Mouse (Mus musculus): ENCODE measurements at regions not wholly inside any gene's neighbourhood (a gene's known extent, or its start where the extent isn't known, plus 50 kb on each side); places are given as distances from the start of the nearest gene placed in this dataset.

DNA sequence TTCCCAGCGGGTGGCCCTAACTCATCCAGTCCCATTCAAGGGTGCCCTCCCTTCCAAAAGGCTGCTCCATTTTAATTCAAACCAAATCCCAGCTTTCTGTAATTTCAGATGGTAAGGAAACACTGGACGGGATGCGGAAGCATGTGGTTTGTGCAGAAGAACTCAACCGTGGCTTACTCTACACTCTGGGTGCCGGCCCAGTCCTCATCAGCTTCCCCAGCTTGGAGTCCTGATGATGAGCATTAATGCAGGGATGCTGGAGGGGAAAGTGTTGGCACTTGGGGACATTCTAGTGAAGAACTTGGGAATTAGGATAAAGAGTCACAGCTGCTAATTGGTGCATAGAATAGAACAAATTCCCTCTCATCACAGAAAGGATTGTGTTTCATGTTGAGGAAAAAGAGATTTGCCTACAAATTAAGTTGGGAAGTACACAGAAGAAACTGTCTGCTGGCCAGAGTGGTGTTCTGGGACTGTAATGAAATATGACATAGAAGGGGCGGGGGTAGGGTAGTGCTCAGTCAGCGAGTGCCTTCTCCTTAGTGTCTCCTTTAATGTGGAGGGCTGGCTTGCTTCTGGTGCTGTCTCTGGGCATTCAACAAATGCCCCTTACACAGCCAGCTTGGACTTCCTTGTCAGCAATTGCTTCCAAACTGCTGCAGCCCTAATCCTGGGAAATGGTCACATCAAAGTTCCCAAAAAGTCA, 285.0 kb upstream of the Bmper start:
- no peak for DNase-seq

DNA sequence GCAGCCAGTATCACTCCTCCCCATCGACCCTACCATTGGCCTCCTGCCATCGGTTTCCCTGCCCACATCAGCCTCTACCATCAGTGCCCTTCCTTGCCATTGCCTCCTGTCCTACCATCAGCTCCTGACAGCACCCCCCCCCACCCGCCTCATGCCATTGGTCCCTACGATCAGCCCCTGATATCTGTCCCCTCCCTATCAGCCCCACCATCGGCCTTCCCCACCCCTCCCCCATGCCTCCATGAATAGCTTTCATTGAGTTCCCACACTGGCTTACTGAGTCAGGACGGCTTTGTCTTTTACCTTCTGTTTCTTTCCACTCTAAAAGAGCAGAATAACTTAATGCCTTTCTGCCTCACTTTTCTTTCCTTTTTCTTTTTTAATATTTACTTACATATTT, 277.9 kb upstream of the Bmper start:
- peak; percentile 12 for DNase-seq

- peak; percentile 8 for DNase-seq
Measured at GRCm38 (mm10) chr9:22945426-22945955, 277.4 kb upstream of the Bmper start.

DNA sequence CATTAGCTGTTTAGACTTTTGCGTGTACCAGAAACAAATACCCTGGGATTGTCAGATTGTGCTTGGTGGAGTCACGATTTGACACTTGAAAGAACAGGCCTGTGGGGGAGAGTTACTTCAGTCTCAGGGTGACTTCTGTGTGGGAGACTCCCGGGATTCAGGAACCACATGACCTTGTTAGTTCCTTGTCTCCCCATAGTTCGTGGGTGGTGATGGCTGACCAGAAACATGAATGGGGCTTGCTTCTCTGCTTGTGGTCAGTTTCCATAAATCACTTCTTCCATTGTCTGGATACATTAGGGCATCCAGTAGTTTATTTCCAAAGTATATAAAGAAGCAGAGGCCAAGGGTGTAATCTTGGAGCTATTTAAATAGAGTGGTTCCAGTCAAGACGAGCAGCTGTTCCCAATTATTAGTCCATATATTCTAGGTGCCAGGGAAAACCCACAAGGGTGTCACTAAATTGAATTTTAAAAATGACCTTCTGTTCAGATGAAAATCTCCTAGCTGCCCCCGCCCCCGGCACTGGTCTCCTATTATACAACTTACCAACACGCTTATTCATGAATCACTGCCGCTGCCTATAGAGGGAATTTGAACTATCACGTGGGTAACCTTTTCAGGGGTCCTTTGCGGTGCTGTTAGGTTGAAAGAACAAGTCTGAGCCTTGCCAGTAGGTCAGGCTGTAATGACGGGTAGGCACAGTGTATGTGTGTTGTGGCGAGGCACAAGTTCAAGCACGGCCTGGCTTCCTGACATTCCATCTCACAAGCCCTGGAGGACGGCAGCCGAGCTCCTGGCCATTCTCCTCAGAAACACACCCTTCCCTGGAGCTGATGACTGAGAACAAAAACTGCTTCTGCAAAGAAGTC, 270.1 kb upstream of the Bmper start:
- DNase-seq: no peak

GRCm38 (mm10) chr9:22962269-22962815, 260.5 kb upstream of the Bmper start:
- no peak for DNase-seq

GRCm38 (mm10) chr9:22971312-22971711, 251.6 kb upstream of the Bmper start:
- no peak for DNase-seq

DNA sequence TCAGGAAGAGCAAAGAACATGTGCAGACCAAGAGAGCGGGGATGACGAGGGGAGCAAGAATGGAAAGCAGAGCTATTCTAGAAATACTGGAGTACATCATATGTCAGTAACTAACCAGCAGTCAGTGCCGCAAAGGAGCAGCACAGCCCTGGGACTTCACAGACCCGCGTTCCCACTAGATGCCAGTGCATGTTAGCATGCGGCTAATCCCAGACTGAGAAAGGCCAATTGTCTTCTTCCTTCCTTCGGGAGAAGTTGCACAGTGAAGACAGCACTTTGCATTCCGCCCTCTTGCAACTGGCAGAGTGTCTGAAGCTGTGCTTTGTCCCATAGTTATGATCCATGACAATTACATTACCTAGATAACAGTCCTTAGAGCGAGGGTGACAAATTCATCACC, 246.1 kb upstream of the Bmper start:
- DNase-seq: no peak

- DNase-seq: no peak
Measured at GRCm38 (mm10) chr9:22979627-22980026, 243.2 kb upstream of the Bmper start.

DNA sequence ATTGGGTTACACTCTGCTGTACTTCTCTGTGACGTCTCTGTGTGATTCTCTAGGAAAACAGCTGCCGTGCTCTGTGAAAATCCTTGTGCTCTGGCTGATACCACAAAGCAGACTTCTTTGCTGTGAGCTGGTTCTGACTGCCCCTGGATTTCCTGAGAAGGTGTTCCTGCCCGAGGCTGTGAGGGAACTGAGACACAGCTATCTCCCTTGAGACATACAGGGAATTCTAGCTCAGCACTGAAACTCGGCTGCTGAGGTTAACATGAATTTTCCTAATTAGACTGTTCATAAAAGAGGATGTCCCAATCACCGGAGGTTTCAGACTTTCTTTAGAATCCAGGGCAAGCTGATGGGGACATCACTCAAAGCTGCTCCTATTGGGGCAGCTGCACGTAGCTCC, 233.4 kb upstream of the Bmper start:
- no peak for DNase-seq

DNA sequence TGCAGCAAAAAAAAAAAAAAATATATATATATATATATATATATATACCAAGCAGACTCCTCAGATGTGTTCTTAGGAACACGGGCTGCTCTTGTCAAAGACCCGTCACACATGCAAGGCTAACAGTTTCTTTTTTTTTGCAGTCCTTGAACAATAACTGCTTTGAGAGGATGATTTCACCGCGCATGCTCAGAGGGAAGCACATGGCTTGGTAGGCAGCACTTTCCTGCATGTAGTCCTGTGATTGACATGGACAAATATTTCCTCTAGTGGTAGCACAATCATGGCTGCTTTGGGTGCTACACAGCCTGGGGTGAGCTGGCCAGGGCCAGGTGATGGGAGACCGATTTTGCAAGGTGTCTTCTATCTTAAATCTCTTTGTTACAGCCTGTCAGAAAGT, 229.3 kb upstream of the Bmper start:
- DNase-seq: no peak

DNA sequence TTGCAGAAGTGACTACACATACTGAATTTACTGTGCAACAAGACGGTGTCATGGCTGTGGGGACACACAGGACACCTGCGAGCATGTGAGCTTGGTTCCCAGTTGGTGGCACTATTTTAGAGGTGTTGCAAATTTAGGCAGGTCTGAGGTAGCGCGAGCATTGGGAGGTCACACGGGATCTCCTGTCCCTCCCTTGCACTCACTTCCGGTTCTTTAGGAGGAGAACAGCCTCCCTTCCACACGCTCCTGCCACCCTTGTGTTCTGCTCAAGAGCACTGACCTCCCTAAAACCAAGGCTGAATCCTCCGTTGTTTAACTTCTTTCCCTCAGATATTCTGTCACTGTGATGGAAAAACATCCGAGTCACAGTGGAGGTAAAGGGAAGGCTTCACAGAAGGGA, 227.3 kb upstream of the Bmper start:
- DNase-seq: no peak

GRCm38 (mm10) chr9:22998306-22998705, 224.6 kb upstream of the Bmper start:
- DNase-seq: no peak

DNA sequence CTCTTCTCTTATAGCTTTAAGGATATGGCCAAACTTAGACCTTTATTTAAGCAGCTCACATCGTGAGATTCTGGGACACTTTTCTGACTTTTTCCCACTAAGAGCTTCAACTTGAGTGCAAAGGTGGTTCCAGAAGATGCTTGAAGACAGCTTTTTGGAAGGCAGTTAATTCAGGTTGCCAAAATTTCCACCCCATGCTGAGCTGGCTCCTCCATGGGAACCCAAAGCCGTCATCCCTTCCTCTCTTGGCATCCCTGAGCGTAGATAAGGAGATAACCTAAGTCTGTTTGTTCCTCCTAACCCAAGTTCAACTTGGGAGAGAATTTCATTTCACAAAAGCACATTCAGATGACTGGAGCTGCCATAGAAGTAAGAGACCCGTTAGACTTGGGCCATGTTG, 223.7 kb upstream of the Bmper start:
- DNase-seq: no peak

DNA sequence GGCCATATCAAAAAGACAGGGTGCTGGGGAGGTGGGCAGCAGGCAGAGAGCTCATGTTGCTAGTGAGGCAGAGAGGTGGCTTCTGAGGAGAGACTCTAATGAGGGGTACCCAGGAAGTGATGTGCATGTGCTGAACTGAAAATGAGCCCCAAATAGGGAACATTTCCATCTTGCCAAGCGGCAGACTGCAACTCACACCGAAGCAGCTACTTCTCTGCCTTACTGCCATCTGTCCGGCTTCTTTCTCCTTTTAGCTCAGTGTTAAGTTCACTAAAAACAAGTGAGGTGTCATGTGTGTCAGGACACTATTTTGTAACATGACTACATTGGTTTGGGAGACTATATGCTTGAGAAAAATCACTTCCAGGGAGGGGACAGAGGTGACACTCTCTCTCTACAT, 222.7 kb upstream of the Bmper start:
- no peak for DNase-seq

GRCm38 (mm10) chr9:23003195-23004061, 219.4 kb upstream of the Bmper start:
- no peak for DNase-seq

DNA sequence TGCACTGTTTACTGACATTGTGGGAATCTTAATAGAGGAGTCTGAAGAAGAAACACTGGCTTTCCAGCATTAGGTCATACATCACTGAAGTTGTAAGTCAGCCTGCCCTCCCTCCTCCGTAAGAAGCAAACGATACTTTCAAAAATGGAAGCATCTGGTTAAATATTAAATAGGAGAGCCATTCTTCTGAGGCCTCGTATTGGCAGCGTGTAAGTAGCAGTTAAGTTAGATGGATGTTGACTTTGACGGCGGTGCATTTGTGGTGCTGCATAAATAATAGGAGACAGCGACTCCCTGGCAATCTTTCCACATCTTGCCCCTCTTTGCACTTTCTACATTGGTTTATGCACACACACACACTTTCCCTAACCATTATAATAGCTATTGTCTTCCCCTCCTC, 217.9 kb upstream of the Bmper start:
- no peak for DNase-seq

- DNase-seq: peak; percentile 64
Measured at GRCm38 (mm10) chr9:23009462-23010183, 213.3 kb upstream of the Bmper start.

DNA sequence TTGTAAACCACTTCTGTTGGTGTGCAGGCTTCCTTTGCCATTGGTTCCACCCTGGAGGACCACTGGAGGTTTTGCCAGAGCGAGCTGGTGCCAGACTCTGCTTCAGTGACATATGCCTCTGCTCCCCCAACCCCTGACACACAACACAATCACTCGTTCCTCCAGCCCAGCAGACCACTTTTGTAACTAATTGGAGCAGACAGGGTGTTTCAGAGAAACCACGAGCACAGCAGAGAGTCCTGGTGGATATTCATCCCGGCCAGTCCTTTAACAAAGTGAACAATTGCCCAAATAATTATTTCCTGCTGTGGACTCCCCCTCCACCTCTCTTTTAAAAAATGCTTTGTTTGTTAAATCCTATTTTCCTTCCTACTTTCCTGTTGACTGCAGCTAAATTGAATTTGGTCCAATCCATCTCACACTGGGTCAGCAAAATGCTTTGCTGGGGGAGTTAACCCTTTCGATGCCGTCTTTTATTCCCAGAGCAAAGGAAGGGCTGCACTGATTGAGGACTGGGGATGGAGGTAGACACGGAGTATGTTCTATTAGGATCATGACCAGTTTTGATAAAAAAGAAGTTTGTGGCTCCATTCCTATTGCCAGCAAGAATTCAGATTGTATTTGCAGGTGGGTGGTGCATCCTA, 211.4 kb upstream of the Bmper start:
- DNase-seq: peak; percentile 85

- peak; percentile 29 for DNase-seq
Measured at GRCm38 (mm10) chr9:23012130-23012529, 210.7 kb upstream of the Bmper start.

DNA sequence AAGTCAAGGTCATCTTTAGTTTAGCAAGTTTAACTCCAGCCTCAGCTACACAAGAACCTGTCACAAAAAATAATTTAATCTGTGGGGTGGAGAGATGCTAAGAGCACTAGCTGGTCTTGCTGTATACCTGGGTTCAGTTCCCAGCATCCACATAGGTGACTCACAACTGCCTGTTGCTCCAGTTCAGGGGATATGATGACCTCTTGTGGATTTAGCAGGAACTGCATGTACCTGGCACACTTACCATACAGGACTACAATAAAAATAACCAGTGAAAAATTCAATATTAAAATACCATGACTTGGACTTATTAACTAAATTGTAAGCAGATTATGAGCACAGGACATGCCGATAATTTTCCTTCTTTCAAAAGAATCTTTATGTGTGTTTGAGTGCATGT, 206.1 kb upstream of the Bmper start:
- DNase-seq: no peak

DNA sequence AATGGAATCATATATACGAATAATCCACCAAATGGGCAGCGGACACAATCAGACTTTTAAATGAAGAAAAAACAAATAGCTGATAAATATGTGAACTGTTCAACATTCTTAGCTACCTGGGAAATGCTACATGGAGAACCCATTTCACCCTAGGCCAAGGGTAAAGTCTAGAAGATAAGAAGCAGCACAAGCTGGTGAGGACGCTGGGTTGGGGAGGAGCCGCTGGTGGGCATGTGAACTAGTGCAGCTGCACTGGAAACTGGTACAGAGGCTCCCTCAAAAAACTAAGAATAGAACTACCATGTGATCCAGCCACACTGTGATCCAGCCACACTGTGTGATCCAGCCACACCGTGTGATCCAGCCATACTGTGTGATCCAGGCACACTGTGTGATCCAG, 198.8 kb upstream of the Bmper start:
- DNase-seq: no peak

GRCm38 (mm10) chr9:23025247-23025646, 197.6 kb upstream of the Bmper start:
- no peak for DNase-seq
